Mouse (Mus musculus) neural tube, embryonic 12.5 days (tissue): Measurements from ENCODE around the gene Prkd1. TPM values are rescaled to one million over a fixed set of nuclear protein-coding genes. Genes with fewer than 3 reads are reported as not detected.

Experiments used
- ATAC-seq: fragments of 200-750 bp; cut with Nextera tagmentation; 2 replicates; pipeline ENCODE4 v1.8.0; 2017; ENCODE audit warnings: low read depth, mild to moderate bottlenecking, moderate TSS enrichment, moderate library complexity; ENCODE audit not compliant: low FRiP score
- H3K27ac ChIP-seq: fragments of 300-500 bp; sonication (generic); 2 replicates; pipeline ENCODE4 v1.5.1; 2016
- H3K27me3 ChIP-seq: fragments of 300-500 bp; sonication (generic); replicated peaks from 2 replicates; pipeline ENCODE4 v1.6.1; 2016; ENCODE audit warnings: mild to moderate bottlenecking
- H3K36me3 ChIP-seq: fragments of 300-500 bp; sonication (generic); 2 replicates; pipeline ENCODE4 v1.6.1; 2016; ENCODE audit warnings: mild to moderate bottlenecking
- H3K4me1 ChIP-seq: fragments of 300-500 bp; sonication (generic); 2 replicates; pipeline ENCODE4 v1.6.1; 2016
- H3K4me2 ChIP-seq: fragments of 300-500 bp; sonication (generic); replicated peaks from 2 replicates; pipeline ENCODE4 v1.6.1; 2016; ENCODE audit warnings: mild to moderate bottlenecking
- H3K4me3 ChIP-seq: fragments of 300-500 bp; sonication (generic); 2 replicates; pipeline ENCODE4 v1.5.1; 2016
- H3K9ac ChIP-seq: fragments of 300-500 bp; sonication (generic); 2 replicates; pipeline ENCODE4 v1.6.1; 2016; ENCODE audit warnings: mild to moderate bottlenecking
- H3K9me3 ChIP-seq: fragments of 300-500 bp; sonication (generic); 2 replicates; pipeline ENCODE4 v1.6.1; 2016; ENCODE audit warnings: mild to moderate bottlenecking
- WGBS: fragments of 180-500 bp; shearing (Covaris S2); methylation state at CpG from one replicate; pipeline ENCODE4 v1.1.7; 2016; 5-methylcytosine and 5-hydroxymethylcytosine counted together
- polyA plus RNA-seq: library from polyadenylated mRNA; unstranded; fragments of >200 nt; fragmentation: Nextera tagmentation; extraction: Ambion mirVana; gene quantifications from 2 replicates; pipeline ENCODE4 v1.2.1, GENCODE M21; 2016

Gene Prkd1
- polyA plus RNA-seq, 1 experiment from 2014 or later: 3.8 TPM

DNA sequence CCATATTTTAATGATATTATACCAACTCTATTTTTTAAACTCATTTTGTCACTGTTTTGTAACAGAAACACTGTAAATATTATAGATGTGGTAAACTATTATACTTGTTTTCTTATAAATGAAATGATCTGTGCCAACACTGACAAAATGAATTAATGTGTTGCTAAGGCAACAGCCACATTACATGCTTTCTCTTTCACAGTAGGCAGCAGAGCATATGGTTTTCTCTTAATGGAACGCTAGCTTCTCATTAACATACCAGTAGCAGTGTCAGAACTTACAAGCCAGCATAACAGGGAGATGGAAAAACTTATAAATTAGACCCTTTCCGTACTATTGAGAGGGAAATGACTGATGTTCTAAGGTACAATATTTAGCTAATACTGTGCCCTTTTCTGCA lies 353.3 kb downstream of the Prkd1 start:
- H3K4me2 ChIP-seq: no peak overlapping the region
- no peak overlapping the region for H3K9ac ChIP-seq
- H3K4me3 ChIP-seq: no peak overlapping the region
- no peak overlapping the region for H3K27ac ChIP-seq
- no peaks in the 10 kb centered on the region; the same call in 1 of the 2 replicates for H3K27me3 ChIP-seq
- H3K4me1 ChIP-seq: no peaks in the 10 kb centered on the region
- peak; percentile 71 for ATAC-seq
- no peaks in the 10 kb centered on the region for H3K9me3 ChIP-seq
- no peaks in the 10 kb centered on the region for H3K36me3 ChIP-seq
- 21% methylated on average over 2 of the region's 2 CpGs for WGBS

DNA sequence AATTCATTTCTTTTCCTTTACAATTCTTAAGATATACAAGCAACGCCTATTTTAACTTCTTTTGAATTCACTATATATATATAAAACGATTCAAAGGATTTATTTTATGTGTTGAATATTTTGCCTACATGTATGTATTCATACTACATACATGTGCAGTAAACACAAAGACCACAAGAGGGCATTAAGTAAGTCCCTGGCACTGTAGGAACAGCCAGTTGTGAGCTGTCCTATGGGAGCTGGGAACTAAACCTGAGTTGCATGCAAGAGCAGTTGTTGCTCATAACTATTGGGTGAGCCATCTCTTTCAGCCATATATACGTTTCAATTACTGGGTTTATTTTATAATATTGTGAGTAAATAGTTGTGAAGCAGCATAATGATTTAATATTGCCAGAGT lies 356.1 kb downstream of the Prkd1 start:
- Histone ChIP-seq H3K4me2 (no peak overlapping the region), H3K4me1 (no peaks in the 10 kb centered on the region), H3K4me3 (no peak overlapping the region), H3K36me3 (no peaks in the 10 kb centered on the region), H3K9ac (no peak overlapping the region), H3K9me3 (no peaks in the 10 kb centered on the region), H3K27me3 (no peaks in the 10 kb centered on the region), H3K27ac (no peak overlapping the region)
- 68% methylated on average over 3 of the region's 3 CpGs for WGBS
- ATAC-seq: no peak
